21 mouse cellular contexts compared by ENCODE assay signal in the genomic region with DNA sequence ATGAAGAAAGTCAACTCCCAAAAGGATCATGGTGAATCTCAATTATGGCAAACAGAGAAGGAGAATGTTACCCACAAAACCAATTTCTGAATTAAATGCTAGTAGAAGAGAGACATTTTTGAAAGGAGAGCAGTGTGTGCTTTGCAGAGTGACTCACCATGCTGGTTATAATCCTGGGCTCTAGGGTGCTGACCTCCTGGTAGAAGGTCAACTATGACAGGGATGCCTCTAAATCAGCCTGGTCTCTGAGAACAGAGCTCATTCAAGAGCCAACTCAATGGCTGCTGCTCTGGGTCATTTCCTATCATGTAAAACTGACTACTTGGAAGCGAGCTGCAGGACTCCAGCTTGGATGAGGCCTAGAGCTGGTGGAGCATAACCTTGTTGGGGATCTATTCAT.
DNase-seq lines count a peak whose midpoint lies in the region; TF ChIP-seq lines count a peak whose summit lies in the region.
"Had no signal": no experiment of that assay in that cellular context is flagged by ENCODE, and none has a peak within 500 bp of the region (broad histone marks: within the 10 kb centered on the region; RNA-seq: fewer than 3 reads in every experiment).

No protein-coding gene starts in this region.

- TF ChIP-seq CTCF in gastrocnemius, adult 2 months (IDR thresholded peaks at IDR 0.05): no peak
- TF ChIP-seq CTCF in left cerebral cortex, adult 2 months (IDR thresholded peaks at IDR 0.05): no peak

- DNase-seq in gastrocnemius, adult 2 months: no peak
- DNase-seq in gastrocnemius, postnatal 4 days (ENCODE audit: low spot score in 2 of 2): no peak
- DNase-seq in left cerebral cortex, adult 2 months (ENCODE audit: extremely low spot score in 1 of 2, low spot score in 2 of 2): no peak
- no peak for DNase-seq in left cerebral cortex, adult 18-20 months (ENCODE audit: low spot score in 2 of 2)
- peak; percentile 37 for DNase-seq in adrenal gland, postnatal 14 days
- DNase-seq in thymus, postnatal 36 days: no peak
- DNase-seq in cerebellum, postnatal 14 days: no peak
- DNase-seq: cerebellum, adult 11-12 months; cerebellum, postnatal 10 days; gastrocnemius, postnatal 36 days; heart, postnatal 36 days; liver, embryonic 13.5 days; lung, embryonic 14.5 days had no signal

- peak overlapping the region; percentile 81 for H3K27ac ChIP-seq in gastrocnemius, adult 2 months
- peak overlapping the region; percentile 4; the same call in 1 of the 2 replicates for H3K27ac ChIP-seq in left cerebral cortex, adult 2 months
- H3K27ac ChIP-seq: forebrain, embryonic 10.5 days; heart, embryonic 15.5 days; hindbrain, embryonic 14.5 days; kidney, postnatal 0 days; limb, embryonic 13.5 days; liver, embryonic 13.5 days; midbrain, embryonic 12.5 days; stomach, postnatal 0 days had no signal

- intact Hi-C loops in gastrocnemius, adult 2 months (cut with DNase I): no loop called here
- intact Hi-C loops in left cerebral cortex, adult 2 months (cut with DNase I): no loop called here

- H3K4me3 ChIP-seq in gastrocnemius, adult 2 months: no peak overlapping the region
- no peak overlapping the region for H3K4me3 ChIP-seq in left cerebral cortex, adult 2 months
- H3K4me3 ChIP-seq: forebrain, embryonic 10.5 days; heart, embryonic 15.5 days; layer of hippocampus, adult 2 months; limb, embryonic 13.5 days; liver, embryonic 13.5 days; midbrain, embryonic 12.5 days had no signal
